Mouse (Mus musculus) small intestine, adult 10 weeks (tissue): ENCODE measurements around the gene Rph3al. TPM values are rescaled to one million over a fixed set of nuclear protein-coding genes. Genes with fewer than 3 reads are reported as not detected.

Source experiments
- polyA plus RNA-seq: library from polyadenylated mRNA; stranded (reverse); fragments of 350-450 nt; fragmentation: Illumina TruSeq; extraction: RNeasy Lipid Tissue Mini Kit (QIAGEN cat#74804); gene quantifications from one replicate; pipeline ENCODE4 v1.2.3, GENCODE M21; 2014; ENCODE audit warnings: low replicate concordance

Rph3al gene
- polyA plus RNA-seq = 1.0 TPM

GRCm38 (mm10) chr11:75938379-75938906 is at the start of gene Rph3al:
Rph3al (minus strand) TSS chr11:75938429.

GRCm38 (mm10) chr11:75796029-75796445 is 142.2 kb downstream of the Rph3al start, which contains the start of gene Doc2b:
Doc2b (minus strand) TSS chr11:75796049.

Other genes with a start within 250 kb of the Rph3al start
- 1,146 TPM for gene Ywhae, start 205.6 kb downstream of the Rph3al start, polyA plus RNA-seq
- gene Doc2b, start 142.4 kb downstream of the Rph3al start, polyA plus RNA-seq = 0.22 TPM
- gene 1700016K19Rik, start 61.5 kb upstream of the Rph3al start, polyA plus RNA-seq = not detected
- gene Rflnb, start 89.4 kb upstream of the Rph3al start, polyA plus RNA-seq = 27.8 TPM
- gene Vps53, start 241.2 kb upstream of the Rph3al start, polyA plus RNA-seq = 40.0 TPM
- 2.5 TPM for gene Fam57a, start 241.2 kb upstream of the Rph3al start, polyA plus RNA-seq